Mouse (Mus musculus) WW6 (cell line): ENCODE data around the gene Oasl2.
"Not testable (repeated sequence)": the region's sequence is repeated elsewhere in the genome, so short reads cannot be mapped to it uniquely, and the experiment has no call there.

Experiments used
- DNase-seq: peaks from one replicate; pipeline ENCODE4 v3.0.0-alpha.2; 2013; ENCODE audit warnings: low read depth, low spot score

Gene Oasl2

GRCm38 (mm10) chr5:114896688-114897373, at the start of gene Oasl2:
Gene Oasl2 (plus strand): TSS chr5:114896936.
- DNase-seq: no peak

GRCm38 (mm10) chr5:114851565-114852236, 45.0 kb upstream of the Oasl2 start:
- DNase-seq: no peak

- DNase-seq: not testable (repeated sequence)
Measured at GRCm38 (mm10) chr5:114853364-114853763, 43.4 kb upstream of the Oasl2 start, which contains the start of gene 4930519G04Rik. Gene 4930519G04Rik (plus strand): TSS chr5:114853664.

GRCm38 (mm10) chr5:114858582-114858981, 38.2 kb upstream of the Oasl2 start, which contains the start of gene Gm9936:
Gene Gm9936 (minus strand): TSS chr5:114858682.
- no peak for DNase-seq

- peak; percentile 76 for DNase-seq
Measured at GRCm38 (mm10) chr5:114859253-114859652, 37.5 kb upstream of the Oasl2 start.

GRCm38 (mm10) chr5:114861730-114862129, 35.0 kb upstream of the Oasl2 start:
- DNase-seq: no peak

GRCm38 (mm10) chr5:114864813-114865212, 31.9 kb upstream of the Oasl2 start:
- no peak for DNase-seq

- no peak for DNase-seq
Measured at GRCm38 (mm10) chr5:114865279-114865678, 31.5 kb upstream of the Oasl2 start.

- no peak for DNase-seq
Measured at GRCm38 (mm10) chr5:114875858-114876257, 20.9 kb upstream of the Oasl2 start.

GRCm38 (mm10) chr5:114876331-114876730, 20.4 kb upstream of the Oasl2 start:
- DNase-seq: no peak

- no peak for DNase-seq
Measured at GRCm38 (mm10) chr5:114877487-114877886, 19.2 kb upstream of the Oasl2 start.

- DNase-seq: no peak
Measured at GRCm38 (mm10) chr5:114879399-114879798, 17.3 kb upstream of the Oasl2 start.

GRCm38 (mm10) chr5:114882319-114882718, 14.4 kb upstream of the Oasl2 start:
- DNase-seq: not testable (repeated sequence)

GRCm38 (mm10) chr5:114883022-114883421, 13.7 kb upstream of the Oasl2 start:
- no peak for DNase-seq

- no peak for DNase-seq
Measured at GRCm38 (mm10) chr5:114886801-114887200, 9.9 kb upstream of the Oasl2 start.

- no peak for DNase-seq
Measured at GRCm38 (mm10) chr5:114888995-114889394, 7.7 kb upstream of the Oasl2 start.

GRCm38 (mm10) chr5:114895542-114895941, 1.2 kb upstream of the Oasl2 start:
- DNase-seq: no peak

GRCm38 (mm10) chr5:114897374-114897793, 648 bp downstream of the Oasl2 start:
- no peak for DNase-seq

GRCm38 (mm10) chr5:114898857-114899256, 2.1 kb downstream of the Oasl2 start:
- no peak for DNase-seq

- no peak for DNase-seq
Measured at GRCm38 (mm10) chr5:114902413-114902812, 5.7 kb downstream of the Oasl2 start.

GRCm38 (mm10) chr5:114908598-114909305, 12.0 kb downstream of the Oasl2 start:
- DNase-seq: no peak

GRCm38 (mm10) chr5:114913686-114914085, 16.9 kb downstream of the Oasl2 start:
- no peak for DNase-seq
